Mouse (Mus musculus): ENCODE measurements around the gene Sap30. TPM values are rescaled to one million over a fixed set of nuclear protein-coding genes. Genes with fewer than 3 reads are reported as not detected.

The Sap30 gene
- polyA plus RNA-seq, 1 experiment = 53.1 TPM

DNA sequence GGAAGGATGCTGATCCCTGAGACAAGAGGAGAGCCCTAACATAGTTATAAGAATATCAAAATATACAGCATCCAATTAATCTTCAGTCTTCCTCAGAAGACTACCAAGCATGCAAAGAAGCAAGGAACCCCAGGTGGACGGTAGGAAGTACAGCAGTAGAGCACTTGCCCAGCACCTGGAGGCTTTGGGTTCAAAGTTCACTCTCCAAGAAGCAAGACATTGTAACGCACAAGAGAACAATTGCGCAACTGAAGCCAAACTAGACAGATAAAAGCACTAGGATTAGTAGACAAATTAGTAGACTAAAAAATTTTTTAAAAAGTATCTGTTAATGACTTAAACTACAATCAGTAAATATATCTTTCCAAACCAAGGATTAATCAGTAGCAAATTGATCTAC, 23.9 kb downstream of the Sap30 start:
- no peak for TF ChIP-seq GATA1 (IDR thresholded peaks at IDR 0.05; ENCODE audit: low read length)

DNA sequence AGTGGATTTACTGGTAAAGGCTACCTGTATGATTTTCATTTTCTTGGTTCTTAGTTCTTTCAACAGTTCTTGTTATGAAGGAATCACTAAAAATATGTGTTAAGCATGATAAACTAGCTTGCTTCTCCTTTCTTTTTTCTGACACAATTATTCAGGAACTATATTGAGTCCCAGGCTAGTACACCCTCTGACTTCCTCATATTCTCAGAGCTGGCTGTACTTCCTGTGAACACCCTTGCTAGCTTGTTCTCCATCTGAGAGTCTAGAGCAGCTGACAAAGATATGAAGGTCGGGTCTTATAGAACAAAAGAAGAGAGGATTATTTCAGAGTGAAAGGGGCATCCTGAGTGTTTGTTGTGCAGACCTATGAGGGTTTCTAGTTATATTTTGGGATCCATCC, 24.8 kb downstream of the Sap30 start:
- no peak for TF ChIP-seq GATA1 (IDR thresholded peaks at IDR 0.05; ENCODE audit: low read length)

DNA sequence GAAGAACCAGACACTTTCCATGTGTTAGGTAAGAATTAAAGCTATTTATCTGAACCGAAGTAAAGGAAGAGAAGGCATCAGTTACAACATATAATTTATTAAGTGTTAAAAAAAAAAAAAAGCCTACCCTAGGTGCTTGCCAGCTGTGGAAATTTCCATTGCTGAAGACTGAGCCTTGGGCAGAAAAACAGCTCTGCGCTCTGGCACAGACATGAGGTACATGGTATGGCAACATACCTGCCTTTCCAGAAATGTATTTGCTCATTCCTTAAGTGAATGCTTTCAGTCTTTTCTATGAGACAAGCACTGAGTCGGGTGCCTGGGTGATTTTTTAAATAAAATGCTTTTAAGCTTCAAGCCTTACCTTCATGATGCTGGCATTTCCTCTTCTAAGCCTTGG, 29.7 kb downstream of the Sap30 start:
- no peak for TF ChIP-seq GATA1 (IDR thresholded peaks at IDR 0.05; ENCODE audit: low read length)

DNA sequence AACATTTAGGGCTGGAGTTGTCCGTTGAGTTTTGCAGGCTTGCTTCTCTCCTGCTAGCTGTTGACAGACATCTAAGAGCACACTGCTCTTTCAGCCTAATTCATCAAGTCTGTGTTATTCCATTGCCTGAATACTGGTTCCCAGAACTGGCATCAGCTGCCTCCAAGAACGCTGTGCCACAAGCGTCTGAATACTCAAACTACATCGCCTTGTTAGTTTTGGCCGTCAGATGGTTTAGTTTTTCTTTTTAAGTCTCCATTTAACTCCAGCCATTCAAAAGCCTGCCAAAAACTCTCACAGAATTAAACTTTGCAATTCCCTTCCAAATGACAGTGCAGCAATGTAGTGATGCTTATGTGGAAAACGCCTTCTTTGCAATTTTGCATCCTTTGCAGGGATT, 30.5 kb downstream of the Sap30 start:
- TF ChIP-seq GATA1 (IDR thresholded peaks at IDR 0.05; ENCODE audit: low read length) = no peak

DNA sequence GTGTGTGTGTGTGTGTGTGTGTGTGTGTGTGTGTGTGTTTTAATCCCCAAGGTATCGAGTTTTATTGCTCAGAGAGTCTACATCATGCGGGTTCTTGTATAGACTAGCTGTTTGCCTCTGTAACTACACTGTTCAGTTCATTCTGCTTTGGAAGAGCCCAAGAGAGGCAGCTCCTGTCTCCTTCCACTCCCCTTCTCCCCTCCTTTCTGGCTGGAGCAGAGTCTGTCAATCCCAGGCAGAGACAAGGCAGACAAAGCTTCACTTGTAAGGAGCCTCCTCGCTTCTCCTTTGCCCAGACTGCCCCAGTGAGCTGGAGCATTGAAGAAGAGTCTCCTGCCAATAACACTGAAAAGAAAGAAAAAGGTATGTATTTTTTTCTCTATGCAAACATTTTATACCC, 31.9 kb downstream of the Sap30 start, which contains the start of gene Scrg1:
Gene Scrg1 (plus strand): TSS at position 159 of the 400 bp plus-strand sequence.
- no peak for TF ChIP-seq GATA1 (IDR thresholded peaks at IDR 0.05; ENCODE audit: low read length)

DNA sequence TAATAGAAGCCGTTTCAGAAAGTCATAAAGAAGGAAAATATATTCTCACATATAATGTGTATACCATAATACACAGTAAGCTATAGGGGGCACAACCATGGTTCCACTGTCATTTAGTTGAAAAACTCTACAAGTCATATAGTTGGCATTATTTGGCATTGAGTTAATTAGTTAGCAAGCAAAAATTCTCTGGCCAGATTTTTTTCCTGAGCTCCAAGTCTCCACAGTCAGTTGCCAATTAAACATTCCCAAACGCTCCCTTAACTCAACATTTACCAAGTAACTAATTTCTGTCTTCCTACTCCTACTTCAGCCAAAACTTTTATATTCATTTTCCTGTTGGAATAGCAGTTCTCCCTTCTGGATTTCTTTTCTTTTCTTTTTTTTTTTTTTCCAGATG, 34.3 kb downstream of the Sap30 start:
- no peak for TF ChIP-seq GATA1 (IDR thresholded peaks at IDR 0.05; ENCODE audit: low read length)

DNA sequence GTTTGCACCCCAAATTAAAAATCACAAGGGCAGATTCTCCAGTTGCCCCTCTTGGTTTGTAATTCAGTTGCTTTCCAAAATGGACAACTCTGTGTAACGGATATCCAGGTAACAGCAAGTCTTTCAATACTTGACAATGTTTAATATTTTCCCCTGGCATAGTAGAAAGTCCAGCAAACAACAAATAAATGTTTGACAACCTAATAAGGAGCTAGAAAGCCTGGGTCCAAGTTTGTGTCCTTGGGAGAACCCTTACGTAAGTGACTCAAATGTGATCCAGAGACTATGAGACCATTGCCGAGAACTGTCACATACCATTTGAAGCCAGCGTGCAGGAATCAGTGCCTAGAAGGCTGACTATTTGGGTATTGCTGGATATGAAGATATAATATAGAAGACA, 35.8 kb downstream of the Sap30 start:
- no peak for TF ChIP-seq GATA1 (IDR thresholded peaks at IDR 0.05; ENCODE audit: low read length)

DNA sequence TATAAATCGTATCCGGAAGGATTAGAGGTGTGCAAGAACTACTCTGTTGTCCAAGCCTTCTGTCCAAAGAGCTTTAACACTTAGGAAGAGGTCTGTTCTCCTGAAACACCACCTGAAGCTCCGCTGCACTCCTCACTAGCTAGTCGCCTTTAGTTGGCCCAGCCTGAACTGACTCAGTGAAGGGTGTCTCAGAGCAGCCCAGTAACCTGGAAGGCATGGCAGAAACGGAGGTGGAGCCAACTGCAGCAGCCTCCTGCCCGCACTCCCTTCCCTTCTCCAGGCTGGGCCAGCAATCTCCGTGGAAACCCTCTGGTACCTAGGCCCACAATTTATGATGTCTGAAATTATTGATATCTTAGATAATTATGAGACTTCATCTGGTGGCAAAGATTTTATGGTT, 36.9 kb downstream of the Sap30 start:
- no peak for TF ChIP-seq GATA1 (IDR thresholded peaks at IDR 0.05; ENCODE audit: low read length)

DNA sequence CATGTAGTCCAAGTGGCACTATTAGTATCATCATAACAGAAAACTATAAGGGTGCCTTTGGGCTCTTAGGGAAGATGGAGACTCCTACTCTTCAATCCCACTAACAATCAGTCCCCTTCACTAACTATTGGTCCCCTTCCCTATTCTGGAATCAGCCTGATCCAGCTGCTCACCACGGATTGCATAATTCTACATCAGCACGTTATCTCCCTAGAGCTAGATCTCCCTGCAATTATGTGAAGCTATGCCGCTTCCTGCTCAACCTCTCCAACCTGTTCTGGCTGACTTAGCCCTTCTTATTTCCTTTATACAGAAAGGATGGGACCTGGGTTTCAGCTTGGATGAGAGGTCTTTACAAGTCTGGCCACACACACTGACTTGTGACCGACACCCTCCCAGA, 44.4 kb downstream of the Sap30 start:
- TF ChIP-seq GATA1 (IDR thresholded peaks at IDR 0.05; ENCODE audit: low read length) = no peak

DNA sequence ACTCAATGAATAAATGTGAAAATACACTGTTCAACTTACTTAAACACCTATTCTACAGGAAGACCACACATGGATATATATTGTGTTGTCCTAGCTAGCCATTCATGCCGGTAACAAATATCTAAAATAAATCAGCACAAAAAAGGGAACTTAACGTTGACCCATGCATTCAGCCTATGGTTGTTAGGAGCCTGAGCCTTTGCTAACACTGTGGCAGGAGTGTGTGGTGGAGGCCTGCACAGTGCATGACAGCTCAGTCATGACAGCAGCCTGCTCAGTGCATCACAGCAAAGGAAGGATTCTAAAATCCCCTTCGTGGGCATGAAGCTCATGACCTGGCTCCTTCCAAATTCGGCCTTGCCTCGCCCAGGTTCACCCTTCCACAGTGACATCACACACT, 46.1 kb downstream of the Sap30 start:
- no peak for TF ChIP-seq GATA1 (IDR thresholded peaks at IDR 0.05; ENCODE audit: low read length)

DNA sequence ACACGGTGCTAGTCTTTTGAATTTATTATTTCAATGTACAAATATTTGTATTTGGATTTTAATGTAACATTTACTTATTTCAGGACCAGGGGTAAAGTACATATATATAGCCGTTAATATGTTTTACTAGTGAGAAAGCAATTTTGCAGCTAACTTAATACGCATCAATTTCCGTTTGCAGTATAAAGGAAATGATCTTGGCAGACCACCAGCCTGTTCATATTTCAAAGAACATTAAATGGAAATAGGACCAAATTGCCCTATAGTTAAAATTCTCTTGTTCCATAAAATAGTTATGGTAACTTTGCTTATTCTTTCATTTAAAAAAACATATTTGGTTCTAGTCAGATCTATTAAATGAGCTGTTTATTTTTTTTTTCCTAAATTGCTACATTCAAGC, 46.5 kb downstream of the Sap30 start:
- no peak for TF ChIP-seq GATA1 (IDR thresholded peaks at IDR 0.05; ENCODE audit: low read length)

DNA sequence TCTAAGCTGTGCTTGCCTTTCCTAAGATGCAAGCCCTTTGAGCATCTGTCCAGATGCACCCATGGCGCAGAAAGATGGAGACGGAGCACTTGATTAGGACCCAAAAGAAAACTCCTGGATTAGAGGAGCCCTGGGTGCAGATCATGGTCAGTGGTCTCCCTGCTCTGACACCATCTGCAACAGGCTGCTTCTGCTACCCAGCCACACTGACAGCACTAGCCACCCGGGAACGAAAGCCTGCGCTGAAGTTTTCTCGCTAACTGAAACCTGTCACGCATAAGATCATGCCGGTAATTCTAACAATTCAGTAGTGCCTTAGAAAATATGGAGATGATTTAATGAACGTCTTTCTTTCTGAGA, 51.2 kb downstream of the Sap30 start:
- no peak for TF ChIP-seq GATA1 (IDR thresholded peaks at IDR 0.05; ENCODE audit: low read length)

DNA sequence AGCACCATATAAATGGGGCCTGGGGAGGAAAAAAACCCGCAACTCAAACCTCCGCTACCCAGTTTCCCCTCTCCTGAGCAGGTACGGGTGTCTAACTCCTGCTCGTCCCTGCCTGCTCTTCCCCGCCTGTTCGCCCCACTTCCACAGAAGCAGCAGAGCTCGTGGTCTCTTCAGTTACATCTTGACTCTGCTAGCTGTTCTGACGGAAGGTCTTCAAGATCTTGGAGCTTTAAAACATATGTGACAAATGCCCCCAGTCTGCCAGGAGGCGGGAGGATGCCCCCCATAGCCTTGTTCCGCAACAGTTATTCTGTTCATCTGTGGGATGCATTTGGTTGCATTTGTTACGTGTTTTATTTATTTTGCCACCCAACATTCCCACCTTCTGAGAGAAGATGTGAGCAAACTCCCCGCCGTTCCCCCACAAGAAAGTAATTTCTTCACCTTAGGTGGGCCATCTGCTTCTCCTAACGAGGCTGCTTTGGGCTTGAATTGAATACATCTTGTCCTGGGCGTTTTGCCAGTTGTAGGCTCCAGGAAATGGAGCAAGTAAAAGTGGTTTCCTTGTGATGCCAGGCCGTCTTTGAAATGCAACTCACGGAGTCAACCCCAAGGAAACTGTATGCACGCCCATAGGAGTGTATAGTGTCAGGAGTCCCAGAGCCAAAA, 51.8 kb downstream of the Sap30 start:
- TF ChIP-seq GATA1 (IDR thresholded peaks at IDR 0.05; ENCODE audit: low read length) = no peak

DNA sequence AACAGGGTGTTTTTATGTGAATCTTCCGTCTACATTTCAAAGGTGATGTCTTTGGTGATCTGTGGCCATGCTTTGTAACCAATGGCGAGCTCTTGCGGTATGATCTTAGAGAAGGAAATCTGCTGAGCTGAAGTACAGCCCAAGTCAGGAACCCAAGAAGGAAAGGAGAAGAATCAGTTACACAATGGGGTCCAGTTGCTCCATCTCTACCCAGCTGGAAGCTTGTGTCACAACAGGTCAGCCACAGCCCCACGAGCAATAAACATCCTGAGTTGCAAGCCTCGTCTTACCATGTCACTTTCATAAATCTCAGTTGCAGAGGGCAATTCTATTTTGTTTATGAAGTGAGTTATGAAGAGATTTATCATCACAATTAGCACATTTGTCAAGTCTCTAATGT, 54.9 kb downstream of the Sap30 start:
- TF ChIP-seq GATA1 (IDR thresholded peaks at IDR 0.05; ENCODE audit: low read length) = no peak

Other genes starting within 250 kb of the Sap30 start
- gene Hand2, start 166.9 kb downstream of the Sap30 start, polyA plus RNA-seq (2012) = not detected in 2 replicates
- not detected in 2 replicates for gene Scrg1, start 31.9 kb downstream of the Sap30 start, polyA plus RNA-seq (2012)
- gene Hmgb2, start 24.0 kb upstream of the Sap30 start, polyA plus RNA-seq (2012) = 151 and 168 TPM in 2 replicates
- gene Galnt7, start 165.2 kb upstream of the Sap30 start, polyA plus RNA-seq (2012) = 1.6 and 2.4 TPM in 2 replicates